In genomic region chr1:63252351-63253209, GRCm38 (mm10) we compare ENCODE assay signal across 10 mouse cellular contexts. TPM values are rescaled to one million over a fixed set of nuclear protein-coding genes. Genes with fewer than 3 reads are reported as not detected.
DNase-seq lines count a peak whose midpoint lies in the region; ATAC-seq lines count a peak whose summit lies in the region.
"Had no signal": no experiment of that assay in that cellular context is flagged by ENCODE, and none has a peak within 500 bp of the region (broad histone marks: within the 10 kb centered on the region; RNA-seq: fewer than 3 reads in every experiment).

No protein-coding gene starts in this region.

- H3K36me3 ChIP-seq in intestine, embryonic 15.5 days = no peaks in the 10 kb centered on the region
- H3K36me3 ChIP-seq in intestine, embryonic 16.5 days (ENCODE audit: control insufficient read depth, insufficient read depth, low read length) = no peaks in the 10 kb centered on the region
- H3K36me3 ChIP-seq in forebrain, embryonic 16.5 days (ENCODE audit: control insufficient read depth, insufficient read depth) = no peaks in the 10 kb centered on the region
- no peaks in the 10 kb centered on the region for H3K36me3 ChIP-seq in midbrain, embryonic 16.5 days (ENCODE audit: control insufficient read depth, insufficient read depth, low read length)
- H3K36me3 ChIP-seq: heart, embryonic 10.5 days had no signal

- no peak overlapping the region for H3K4me3 ChIP-seq in intestine, embryonic 15.5 days (replicated peaks)
- H3K4me3 ChIP-seq in intestine, embryonic 16.5 days (ENCODE audit: low read length) = no peak overlapping the region
- no peak overlapping the region for H3K4me3 ChIP-seq in forebrain, embryonic 16.5 days (replicated peaks; ENCODE audit: low read length)
- H3K4me3 ChIP-seq in midbrain, embryonic 16.5 days (ENCODE audit: low read depth, low read length) = no peak overlapping the region
- H3K4me3 ChIP-seq: heart, embryonic 10.5 days had no signal

- H3K27me3 ChIP-seq in intestine, embryonic 15.5 days (replicated peaks) = peaks cover 76% of the 10 kb centered on the region
- peaks cover 56% of the 10 kb centered on the region for H3K27me3 ChIP-seq in intestine, embryonic 16.5 days (replicated peaks; ENCODE audit: control insufficient read depth, insufficient read depth, low read length)
- peaks cover 49% of the 10 kb centered on the region for H3K27me3 ChIP-seq in forebrain, embryonic 16.5 days (replicated peaks; ENCODE audit: control insufficient read depth, insufficient read depth, low read length)
- peaks cover 36% of the 10 kb centered on the region for H3K27me3 ChIP-seq in midbrain, embryonic 16.5 days (ENCODE audit: control insufficient read depth, insufficient read depth, low read depth, low read length)

- H3K9ac ChIP-seq in intestine, embryonic 15.5 days = no peak overlapping the region
- no peak overlapping the region for H3K9ac ChIP-seq in intestine, embryonic 16.5 days (ENCODE audit: low read depth, low read length)
- no peak overlapping the region for H3K9ac ChIP-seq in forebrain, embryonic 16.5 days (replicated peaks; ENCODE audit: low read depth, low read length)
- no peak overlapping the region for H3K9ac ChIP-seq in midbrain, embryonic 16.5 days (ENCODE audit: low read depth, low read length)

- no peaks in the 10 kb centered on the region for H3K9me3 ChIP-seq in intestine, embryonic 15.5 days
- no peaks in the 10 kb centered on the region for H3K9me3 ChIP-seq in intestine, embryonic 16.5 days (ENCODE audit: control insufficient read depth, low read length)
- no peaks in the 10 kb centered on the region for H3K9me3 ChIP-seq in forebrain, embryonic 16.5 days (ENCODE audit: control insufficient read depth, low read length)
- H3K9me3 ChIP-seq in midbrain, embryonic 16.5 days (replicated peaks; ENCODE audit: control insufficient read depth, low read length, poor library complexity, severe bottlenecking) = 0 out of 2 replicates have a peak, but pooled peaks cover 3% of the 10 kb centered on the region
- H3K9me3 ChIP-seq: heart, embryonic 10.5 days had no signal

- DNase-seq in embryo, embryonic 10 days (ENCODE audit: low spot score) = peak; percentile 68
- DNase-seq in adrenal gland, postnatal 25 days = no peak
- DNase-seq in urinary bladder, adult 18-20 months (ENCODE audit: low spot score in 2 of 2) = no peak

- no peak overlapping the region for H3K4me2 ChIP-seq in intestine, embryonic 15.5 days (replicated peaks)
- H3K4me2 ChIP-seq in intestine, embryonic 16.5 days (ENCODE audit: low read depth, low read length) = no peak overlapping the region
- H3K4me2 ChIP-seq in forebrain, embryonic 16.5 days (ENCODE audit: low read length) = peak overlapping the region; percentile 17
- peak overlapping the region; percentile 27 for H3K4me2 ChIP-seq in midbrain, embryonic 16.5 days (ENCODE audit: low read length)

- 0 out of 2 replicates have a peak, but pooled peaks have one; percentile 36 for ATAC-seq in intestine, embryonic 15.5 days
- no peak for ATAC-seq in intestine, embryonic 16.5 days
- ATAC-seq in forebrain, embryonic 16.5 days = no peak
- ATAC-seq in midbrain, embryonic 16.5 days = 0 out of 2 replicates have a peak, but pooled peaks have one; percentile 46
- no peak for ATAC-seq in granulocyte monocyte progenitor cell, adult 5-6 weeks (replicated peaks; ENCODE audit: poor library complexity, severe bottlenecking)

- 0 out of 2 replicates have a peak, but pooled peaks cover 4% of the 10 kb centered on the region for H3K4me1 ChIP-seq in intestine, embryonic 15.5 days (replicated peaks)
- H3K4me1 ChIP-seq in intestine, embryonic 16.5 days (ENCODE audit: control insufficient read depth, insufficient read depth, low read length) = no peaks in the 10 kb centered on the region
- H3K4me1 ChIP-seq in forebrain, embryonic 16.5 days (replicated peaks; ENCODE audit: control insufficient read depth, insufficient read depth, low read length) = peaks cover 27% of the 10 kb centered on the region
- H3K4me1 ChIP-seq in midbrain, embryonic 16.5 days (ENCODE audit: control insufficient read depth, insufficient read depth, low read length) = peaks cover 22% of the 10 kb centered on the region

- no peak overlapping the region for H3K27ac ChIP-seq in intestine, embryonic 15.5 days
- H3K27ac ChIP-seq in intestine, embryonic 16.5 days (ENCODE audit: low read length) = no peak overlapping the region
- no peak overlapping the region for H3K27ac ChIP-seq in forebrain, embryonic 16.5 days (ENCODE audit: low read length)
- 0 out of 2 replicates have a peak overlapping the region, but pooled peaks have one; percentile 24 for H3K27ac ChIP-seq in midbrain, embryonic 16.5 days (ENCODE audit: low read length)
- H3K27ac ChIP-seq: heart, embryonic 10.5 days had no signal

- WGBS in intestine, embryonic 15.5 days = 32% methylated on average over 24 of the region's 24 CpGs
- 39% methylated on average over 24 of the region's 24 CpGs for WGBS in intestine, embryonic 16.5 days
- WGBS in forebrain, embryonic 16.5 days = 27% methylated on average over 24 of the region's 24 CpGs
- WGBS in midbrain, embryonic 16.5 days = 20% methylated on average over 24 of the region's 24 CpGs

RNA-seq across cellular contexts. Expression of gene Zdbf2, which starts 20.5 kb away (rescaled TPM):
- polyA plus RNA-seq in intestine, embryonic 15.5 days (2015; fragmentation: Nextera tagmentation; extraction: Ambion mirVana) = 6.3 and 7.1 TPM in 2 replicates
- 3.0 and 3.4 TPM in 2 replicates for polyA plus RNA-seq in intestine, embryonic 16.5 days (2015; fragmentation: Nextera tagmentation; extraction: Ambion mirVana)
- polyA plus RNA-seq in forebrain, embryonic 16.5 days (2015; fragmentation: Nextera tagmentation; extraction: Ambion mirVana) = 24.4 and 29.0 TPM in 2 replicates
- 35.4 and 50.3 TPM in 2 replicates for polyA plus RNA-seq in midbrain, embryonic 16.5 days (2015; fragmentation: Nextera tagmentation; extraction: Ambion mirVana)
- 10.6 and 12.4 TPM in 2 replicates for total RNA-seq in adrenal gland, postnatal 25 days (2021)
- total RNA-seq in granulocyte monocyte progenitor cell, adult 5-6 weeks (2014; fragmentation: Nextera tagmentation) = not detected in 2 replicates
- not detected in 2 replicates for total RNA-seq in granulocyte monocyte progenitor cell, adult 5-6 weeks (2017)
- total RNA-seq: neutrophil, adult 5-6 weeks had no signal

RNA-seq across cellular contexts. Expression of gene Gpr1, which starts 38.2 kb away (rescaled TPM):
- polyA plus RNA-seq in intestine, embryonic 15.5 days (2015; fragmentation: Nextera tagmentation; extraction: Ambion mirVana) = 0.21 and 0.33 TPM in 2 replicates
- 0.09 TPM in 1 of 2 replicates, not detected in the other for polyA plus RNA-seq in intestine, embryonic 16.5 days (2015; fragmentation: Nextera tagmentation; extraction: Ambion mirVana)
- 0.36 and 0.56 TPM in 2 replicates for polyA plus RNA-seq in forebrain, embryonic 16.5 days (2015; fragmentation: Nextera tagmentation; extraction: Ambion mirVana)
- 0.88 and 1.1 TPM in 2 replicates for polyA plus RNA-seq in midbrain, embryonic 16.5 days (2015; fragmentation: Nextera tagmentation; extraction: Ambion mirVana)
- total RNA-seq in adrenal gland, postnatal 25 days (2021) = 0.48 TPM in 1 of 2 replicates, not detected in the other
- total RNA-seq in granulocyte monocyte progenitor cell, adult 5-6 weeks (2014; fragmentation: Nextera tagmentation) = not detected in 2 replicates
- total RNA-seq in granulocyte monocyte progenitor cell, adult 5-6 weeks (2017) = not detected in 2 replicates
- total RNA-seq: neutrophil, adult 5-6 weeks had no signal

Comparison
In these comparisons a context has a peak if more than half of its experiments do, and no peak if none do; other contexts are left out.
1. ATAC-seq: peak in intestine, embryonic 15.5 days (single experiment) and midbrain, embryonic 16.5 days (single experiment); none in intestine, embryonic 16.5 days (single experiment), forebrain, embryonic 16.5 days (single experiment) and granulocyte monocyte progenitor cell, adult 5-6 weeks (single experiment).
2. H3K4me2 ChIP-seq: peak in forebrain, embryonic 16.5 days (single experiment) and midbrain, embryonic 16.5 days (single experiment); none in intestine, embryonic 15.5 days (single experiment) and intestine, embryonic 16.5 days (single experiment).